Mouse (Mus musculus) frontal cortex, postnatal 14 days (tissue): ENCODE results near the gene Slc44a3.

Experiments used
- DNase-seq, 2 experiments: peaks; one replicate each; pipeline ENCODE4 v3.0.0; 2022; ENCODE audit warnings: low spot score in 2 of 2

The Slc44a3 gene

DNA sequence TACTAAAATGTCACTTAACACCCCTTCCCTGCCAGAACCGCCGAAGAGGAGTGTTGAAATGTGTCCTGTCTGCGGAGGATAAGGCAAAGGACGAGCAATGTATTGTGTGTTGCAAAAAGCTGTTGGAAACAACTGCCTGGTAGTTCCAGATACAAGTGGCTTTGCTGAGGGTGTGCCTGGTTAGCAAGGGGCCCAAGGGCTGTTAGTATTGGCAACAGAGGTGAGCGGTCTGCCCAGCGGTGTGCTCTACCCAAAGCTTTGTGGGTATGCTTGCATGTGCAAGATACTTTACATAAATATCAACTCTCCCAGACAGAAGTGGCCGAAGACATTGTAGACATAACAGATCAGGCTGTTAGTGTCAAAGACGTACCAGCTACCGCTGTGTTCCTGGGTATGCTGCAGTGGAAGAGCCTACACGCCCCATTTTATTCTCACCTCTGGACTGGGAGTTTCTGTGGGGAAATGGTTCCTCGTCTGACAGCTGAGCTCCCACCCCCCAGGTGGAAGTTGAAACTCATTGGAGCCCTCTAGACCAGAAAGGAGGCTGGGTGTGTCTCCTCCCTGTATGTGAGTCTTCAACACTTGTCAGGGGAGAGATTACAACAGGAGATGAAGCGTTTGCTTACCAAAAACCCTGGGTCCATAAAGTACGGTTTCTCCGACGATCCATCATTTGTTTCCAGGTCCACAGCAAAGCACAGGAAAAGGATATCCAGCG is 71.6 kb downstream of the Slc44a3 start:
- DNase-seq, result no peak

DNA sequence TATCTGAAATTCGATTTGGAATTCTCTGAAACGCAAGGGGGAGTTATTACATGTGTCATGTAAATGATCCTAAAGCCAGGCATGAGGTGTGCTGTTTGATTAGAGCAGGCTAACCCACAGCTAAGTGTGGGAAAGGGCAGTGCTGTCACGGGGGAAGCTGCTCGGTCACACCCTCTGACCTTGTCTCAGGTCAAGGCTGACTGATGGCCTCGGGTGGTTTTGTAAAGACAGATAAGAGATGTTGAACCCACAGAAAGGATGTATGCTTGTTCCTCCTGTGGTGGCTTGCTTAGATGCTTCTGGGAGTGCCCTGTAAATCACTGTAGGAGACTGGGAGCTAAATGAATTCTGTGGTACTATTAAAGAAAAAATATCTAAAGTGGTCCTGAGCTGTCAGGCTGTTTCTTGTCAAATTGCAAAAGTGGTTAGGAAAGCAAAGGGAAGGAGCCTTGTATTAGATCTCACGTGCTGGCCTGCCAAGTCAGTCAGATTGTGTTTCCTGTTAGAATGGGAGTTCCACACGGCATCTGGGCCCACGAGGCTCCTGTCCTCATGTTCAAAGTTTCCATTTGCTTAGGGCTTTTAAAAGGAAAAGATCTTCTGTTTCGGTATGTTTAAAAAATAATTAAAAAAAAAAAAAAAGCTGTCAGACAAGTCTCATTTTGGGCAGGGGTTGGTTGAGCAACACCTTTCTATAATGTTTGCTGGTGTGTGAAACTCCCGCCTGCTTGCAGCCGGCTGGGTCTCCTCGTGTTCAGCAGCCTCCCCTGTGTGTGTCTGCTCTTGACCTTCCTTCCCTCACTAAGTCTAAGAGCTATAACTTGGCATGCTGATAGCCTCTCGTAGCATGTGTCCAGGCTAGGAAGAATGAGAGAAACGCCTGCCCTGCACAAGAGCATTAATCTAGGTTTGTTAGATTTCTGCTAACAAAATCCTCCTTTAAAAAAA is 73.4 kb downstream of the Slc44a3 start:
- no peak for DNase-seq

DNA sequence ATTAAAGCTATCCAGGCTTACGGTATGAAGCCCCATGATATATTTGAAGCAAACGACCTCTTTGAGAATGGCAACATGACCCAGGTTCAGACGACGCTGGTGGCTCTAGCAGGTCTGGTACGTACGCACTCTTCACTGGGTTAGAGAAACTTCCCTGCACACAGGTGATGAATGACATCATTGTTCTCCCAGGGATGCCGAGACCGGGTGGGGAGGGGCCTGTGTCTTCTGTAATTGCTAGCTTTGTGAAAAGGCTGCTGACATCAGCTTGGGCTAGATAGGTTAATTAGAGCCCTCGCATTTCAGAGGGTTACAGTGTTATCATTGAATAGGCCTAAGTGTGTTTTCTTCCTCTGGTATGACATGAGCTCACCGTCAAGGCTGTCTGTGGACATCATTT is 80.8 kb downstream of the Slc44a3 start:
- DNase-seq, result no peak

DNA sequence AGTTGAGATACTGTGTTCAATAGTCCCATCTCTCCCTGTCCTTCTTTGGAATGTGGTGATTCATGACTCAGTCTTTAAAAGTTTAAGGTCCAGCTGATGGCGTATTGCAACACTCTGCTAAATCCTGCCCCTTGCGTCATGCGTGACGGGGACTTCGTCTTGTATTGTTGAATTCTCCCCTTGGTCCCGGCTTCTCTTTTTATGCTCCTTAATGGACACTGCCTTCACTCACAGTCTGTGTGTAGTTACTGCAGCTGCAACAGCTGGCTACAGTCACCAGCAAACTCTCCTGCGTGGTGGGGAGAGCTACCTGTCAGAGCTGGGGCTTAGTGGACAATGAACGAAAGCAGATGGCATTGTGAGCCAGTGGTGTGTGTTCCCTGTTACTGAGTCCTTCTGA is 82.7 kb downstream of the Slc44a3 start:
- DNase-seq, result no peak

DNA sequence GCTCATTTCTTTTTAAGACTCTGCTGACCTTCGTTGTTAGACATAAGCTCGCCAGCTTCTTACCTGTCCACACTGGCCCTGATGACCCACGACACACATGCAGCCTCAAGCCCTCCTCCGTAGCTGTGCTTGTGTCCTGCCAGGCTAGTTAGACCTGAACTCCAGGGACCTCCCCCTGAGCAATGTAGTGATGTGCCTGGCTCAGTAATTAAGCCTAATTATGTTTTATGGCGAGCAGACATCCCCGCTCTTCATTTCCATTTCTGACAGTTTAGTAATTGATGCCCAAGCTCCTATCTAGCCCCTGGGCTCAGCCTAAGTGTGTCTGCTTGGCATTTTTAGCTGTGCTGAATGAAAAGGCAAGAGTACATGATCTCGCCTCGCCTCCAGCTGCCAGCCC is 83.6 kb downstream of the Slc44a3 start:
- DNase-seq, result no peak

DNA sequence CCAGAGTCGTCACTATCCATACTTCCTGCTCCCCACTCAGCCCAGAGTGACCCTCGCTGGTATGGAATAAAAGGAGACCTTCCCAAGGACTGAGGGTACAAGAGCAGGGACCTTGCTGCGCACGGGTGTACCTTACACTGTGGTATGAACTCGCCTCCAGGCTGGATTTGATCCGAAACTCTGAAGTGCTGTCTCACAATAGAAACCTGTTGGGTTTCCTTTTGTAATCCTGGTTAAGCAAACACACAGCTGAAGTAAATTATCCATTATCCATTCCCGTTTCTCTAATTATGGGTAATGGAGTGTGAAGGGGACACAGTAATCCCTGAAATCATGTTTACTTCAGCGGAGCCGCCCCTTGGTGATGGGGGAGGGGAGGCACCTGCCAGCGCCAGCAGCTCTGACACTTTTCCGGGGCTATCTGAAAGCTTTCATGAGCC is 84.2 kb downstream of the Slc44a3 start:
- DNase-seq, result no peak

DNA sequence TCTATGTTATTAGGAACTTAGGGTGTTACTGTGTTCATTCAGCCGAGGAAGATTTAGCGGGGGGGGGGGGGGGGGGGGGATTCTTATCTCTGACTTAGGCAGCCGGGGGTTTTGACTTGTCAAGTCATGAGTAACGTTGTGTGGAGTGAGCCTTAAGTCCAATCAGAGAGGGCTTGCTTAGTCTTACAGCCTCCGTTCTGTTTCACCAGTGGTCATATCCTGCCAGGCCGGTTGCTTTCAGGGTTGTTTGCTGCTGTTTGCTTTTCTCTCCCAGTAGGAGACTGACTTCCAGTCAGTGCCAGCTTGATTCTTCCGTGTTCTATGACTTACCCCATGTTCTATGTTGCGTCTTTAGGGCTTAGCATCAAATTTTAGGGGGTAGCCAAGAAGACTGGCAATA is 85.8 kb downstream of the Slc44a3 start:
- no peak for DNase-seq

DNA sequence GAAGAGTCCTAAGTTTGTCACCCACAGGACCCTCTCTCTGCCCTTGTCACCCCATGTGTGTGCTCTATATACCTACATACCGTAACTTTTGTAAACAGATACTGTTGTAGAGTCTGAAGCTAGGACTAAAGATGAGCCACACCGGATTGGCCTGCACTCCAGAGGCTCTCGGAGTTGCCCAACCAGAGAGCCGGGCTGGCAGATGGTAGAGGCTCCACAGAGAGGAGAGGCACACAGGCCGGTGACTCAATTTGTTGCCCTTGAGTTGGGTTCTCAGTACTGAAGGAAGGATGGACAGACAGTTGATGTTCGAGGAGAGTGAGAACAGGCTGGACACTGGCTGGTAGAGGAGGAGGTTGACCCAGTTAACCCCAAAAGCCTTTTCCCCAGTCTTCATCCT is 87.8 kb downstream of the Slc44a3 start:
- no peak for DNase-seq

DNA sequence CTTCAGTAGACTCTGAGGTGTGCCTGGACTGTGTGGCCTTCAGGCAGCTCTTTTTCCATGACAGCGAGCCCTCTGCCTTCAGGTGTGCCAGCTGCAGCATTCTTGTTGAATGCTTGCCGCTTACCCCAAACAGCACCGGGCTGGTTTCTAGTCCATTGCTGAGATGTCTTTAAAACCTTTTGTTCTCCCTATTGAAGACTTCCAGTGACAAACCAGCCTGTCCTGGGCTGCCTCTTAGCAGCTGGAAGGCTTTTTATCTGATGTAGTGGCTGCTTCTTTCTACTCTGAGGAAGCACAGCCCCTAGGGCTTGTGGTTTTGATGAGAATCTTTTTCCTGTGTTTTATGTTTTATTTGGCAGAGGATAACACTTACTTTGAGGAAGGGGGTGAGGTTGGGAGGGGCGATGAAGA is 88.3 kb downstream of the Slc44a3 start:
- DNase-seq, result no peak

DNA sequence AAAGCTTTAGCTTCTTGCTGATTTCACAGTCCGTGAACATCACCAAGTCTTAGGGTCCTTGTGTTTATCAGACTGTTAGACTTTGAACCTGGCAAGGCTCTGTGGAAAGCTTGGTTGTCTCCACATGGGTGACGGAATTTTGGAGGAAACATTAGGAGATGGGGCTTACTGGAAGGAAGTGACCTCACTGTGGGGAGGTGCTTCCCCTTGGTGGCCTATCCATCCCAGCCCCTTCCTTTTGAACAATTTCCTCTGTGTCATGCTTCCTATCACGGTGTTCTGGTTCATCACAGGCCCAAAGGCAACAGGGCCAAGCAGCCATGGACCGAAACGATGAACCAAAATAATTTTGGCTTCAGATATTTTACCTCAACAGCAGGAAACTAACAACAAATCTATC is 89.9 kb downstream of the Slc44a3 start:
- DNase-seq, result no peak

DNA sequence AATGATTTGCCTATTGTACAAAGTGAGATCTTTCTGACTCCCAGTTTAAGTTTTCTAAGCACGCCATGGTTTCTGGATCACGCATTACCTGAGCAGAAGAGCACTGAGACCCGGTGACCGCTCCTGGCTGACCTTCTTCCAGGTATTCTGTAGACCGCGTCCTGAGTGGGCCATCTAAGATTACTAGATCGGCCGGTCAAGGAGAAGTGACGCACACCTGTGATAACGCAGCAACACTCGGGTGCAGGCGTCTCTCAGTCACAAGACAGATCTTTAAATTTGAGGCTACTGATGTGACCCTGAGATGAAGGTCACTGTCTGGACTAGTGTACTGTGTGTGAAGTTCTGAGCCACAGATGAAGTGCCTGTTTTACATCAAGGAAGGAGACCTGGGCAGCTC is 90.7 kb downstream of the Slc44a3 start:
- DNase-seq, result no peak

DNA sequence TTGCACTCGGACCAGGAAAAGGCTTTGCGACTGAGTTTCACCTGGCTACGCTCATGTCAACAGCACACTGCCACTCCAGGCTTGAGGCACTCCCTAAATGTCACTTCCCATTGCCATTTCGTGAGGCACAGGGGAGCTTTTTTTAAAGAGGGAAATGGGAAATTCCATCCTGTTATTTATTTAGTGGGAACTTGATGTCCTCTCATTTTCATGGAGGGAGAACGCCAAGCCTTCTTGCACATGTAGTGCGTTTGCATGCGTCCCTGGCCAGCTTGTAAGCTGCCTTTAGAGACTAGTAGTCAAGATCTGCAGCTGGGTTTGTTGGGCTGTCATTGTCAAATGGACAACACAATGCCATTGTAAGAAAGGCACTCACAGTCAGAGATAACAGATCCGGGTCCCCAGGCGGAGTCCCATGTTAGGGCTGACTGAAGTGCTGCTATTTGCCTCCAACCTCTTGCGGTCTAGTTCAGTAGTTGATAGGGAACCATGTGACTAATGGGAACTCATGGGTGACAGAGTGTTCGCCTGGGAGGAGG is 92.5 kb downstream of the Slc44a3 start:
- no peak for DNase-seq

DNA sequence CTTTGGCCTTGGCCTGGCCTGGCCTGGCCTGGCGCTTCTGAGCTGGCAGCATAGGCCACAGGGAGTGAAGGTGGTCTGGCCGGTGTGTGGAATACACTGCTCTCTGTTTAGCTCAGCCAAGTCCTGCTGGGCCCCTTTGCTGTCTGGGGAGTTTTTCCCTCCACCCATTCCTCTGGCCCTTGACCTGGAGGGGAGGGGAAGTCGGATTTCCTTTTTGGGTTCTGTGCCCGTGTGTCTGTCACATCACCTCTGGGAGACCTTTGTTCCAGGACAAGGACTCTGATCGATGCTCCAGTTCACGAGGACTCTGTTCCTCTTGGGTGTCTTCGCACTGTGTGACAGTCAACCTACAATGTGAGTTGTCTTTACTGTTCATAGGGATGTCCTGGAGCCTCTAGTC is 94.2 kb downstream of the Slc44a3 start:
- DNase-seq, result no peak

DNA sequence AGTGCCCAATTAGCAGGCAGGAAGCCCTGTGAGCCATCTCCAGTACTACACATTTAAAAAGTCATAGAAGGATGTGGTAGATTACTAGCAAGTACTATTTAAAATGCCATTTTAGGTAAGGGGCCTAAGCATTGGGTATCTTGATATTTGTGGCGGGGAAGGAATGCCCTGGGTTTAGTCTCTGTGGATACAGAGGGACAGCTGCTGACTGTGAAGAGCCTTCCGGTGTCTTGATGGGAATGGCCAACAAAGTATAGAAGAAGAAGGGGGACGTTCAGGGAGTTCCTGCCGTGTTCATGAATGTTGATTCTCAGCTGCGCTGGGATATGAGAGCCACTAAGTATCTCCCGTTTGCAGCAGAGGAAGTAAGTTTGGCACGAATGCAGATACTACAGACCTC is 95.1 kb downstream of the Slc44a3 start:
- no peak for DNase-seq

DNA sequence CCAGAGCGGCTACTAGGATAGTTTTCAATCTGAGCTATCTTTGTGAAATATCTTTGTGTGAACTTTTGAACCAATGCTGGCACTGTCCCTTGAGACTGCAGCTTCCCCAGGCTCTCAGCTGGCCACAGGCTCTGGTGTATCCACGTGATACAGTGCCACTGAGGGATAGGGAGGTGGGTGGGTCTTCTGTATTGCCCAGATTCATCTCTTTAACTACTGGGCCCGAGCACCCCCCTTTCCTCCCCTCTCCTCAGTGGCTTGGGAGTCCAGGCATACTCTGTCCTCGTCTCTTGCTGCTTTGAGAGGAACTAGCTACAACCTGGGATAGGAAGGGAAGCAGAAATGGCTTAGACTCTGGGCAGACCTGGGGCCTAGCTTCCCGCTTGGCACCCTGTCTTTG is 96.9 kb downstream of the Slc44a3 start:
- DNase-seq, result no peak

DNA sequence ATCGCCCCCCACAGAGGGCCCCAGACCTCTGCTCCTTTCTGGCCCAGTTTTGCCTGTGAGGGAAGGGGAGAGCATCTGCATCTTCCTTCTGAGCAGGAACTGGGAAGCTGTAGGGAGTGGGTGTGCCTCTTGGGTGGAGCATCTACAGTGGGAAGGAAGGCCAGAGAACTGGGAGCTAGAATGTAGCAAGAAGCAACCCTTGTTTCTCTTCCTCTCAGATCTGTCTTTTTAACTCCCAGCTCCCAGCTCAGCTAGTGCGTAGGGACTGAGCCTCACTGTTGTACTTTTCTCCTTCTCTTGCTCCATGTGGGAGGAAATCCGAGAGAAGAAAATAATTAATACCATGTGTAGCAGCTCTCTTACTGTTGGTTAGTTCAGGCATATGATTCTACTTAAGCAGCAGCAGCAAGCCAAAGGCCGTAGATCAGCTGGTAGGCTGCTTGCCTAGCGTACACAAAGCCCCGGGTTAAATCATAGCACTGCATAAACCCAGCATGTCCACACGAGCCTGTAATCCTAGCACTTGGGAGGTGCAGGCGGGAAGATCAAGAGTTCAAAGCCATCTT is 98.2 kb downstream of the Slc44a3 start:
- DNase-seq, result no peak

DNA sequence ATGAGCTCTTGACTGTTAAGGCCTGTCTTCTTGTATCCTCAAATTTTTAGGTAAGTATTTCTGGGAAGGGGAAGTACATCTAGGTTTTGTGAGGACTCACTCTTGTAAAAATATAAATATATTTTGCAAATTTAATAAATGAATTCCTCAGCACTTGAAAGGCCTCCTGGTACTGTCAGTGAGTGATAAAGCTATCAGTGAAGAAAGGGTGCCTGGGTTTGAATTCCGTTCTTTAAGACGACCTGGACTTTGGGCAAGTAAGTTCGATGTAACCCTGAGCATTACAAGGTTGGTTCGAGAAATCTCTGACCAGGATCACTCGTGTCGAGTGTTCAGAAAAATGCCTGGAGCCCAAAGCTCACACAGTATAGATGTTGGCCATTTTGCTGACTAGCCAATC is 98.8 kb downstream of the Slc44a3 start:
- DNase-seq, result no peak

DNA sequence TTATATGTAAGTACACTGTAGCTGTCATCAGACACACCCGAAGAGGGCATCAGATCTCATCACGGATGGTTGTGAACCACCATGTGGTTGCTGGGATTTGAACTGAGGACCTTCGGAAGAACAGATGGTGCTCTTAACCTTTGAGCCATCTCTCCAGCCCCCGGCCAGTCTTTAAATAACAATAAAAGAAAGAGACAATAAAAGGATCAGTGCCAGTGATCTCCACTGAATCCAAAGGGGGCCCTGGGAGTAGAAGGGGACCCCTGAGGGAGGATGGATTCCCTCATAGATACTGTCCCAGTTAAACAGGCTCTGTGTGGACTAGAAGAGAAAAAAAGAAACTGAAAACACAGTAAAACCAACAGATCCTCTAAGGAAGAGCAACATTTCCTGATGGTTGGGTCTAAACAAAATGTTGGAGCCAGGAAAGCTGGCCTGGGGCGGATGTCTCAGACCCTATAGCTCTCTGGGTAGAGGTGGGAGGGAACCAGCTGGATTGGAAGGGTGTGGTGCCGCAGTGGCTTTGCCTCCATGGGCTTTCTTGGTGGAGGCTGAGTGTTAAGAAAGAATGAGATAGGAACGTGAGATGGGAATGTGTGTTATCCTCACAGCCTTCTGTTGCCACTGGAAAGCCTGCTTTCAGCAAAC is 101.8 kb downstream of the Slc44a3 start:
- no peak for DNase-seq

DNA sequence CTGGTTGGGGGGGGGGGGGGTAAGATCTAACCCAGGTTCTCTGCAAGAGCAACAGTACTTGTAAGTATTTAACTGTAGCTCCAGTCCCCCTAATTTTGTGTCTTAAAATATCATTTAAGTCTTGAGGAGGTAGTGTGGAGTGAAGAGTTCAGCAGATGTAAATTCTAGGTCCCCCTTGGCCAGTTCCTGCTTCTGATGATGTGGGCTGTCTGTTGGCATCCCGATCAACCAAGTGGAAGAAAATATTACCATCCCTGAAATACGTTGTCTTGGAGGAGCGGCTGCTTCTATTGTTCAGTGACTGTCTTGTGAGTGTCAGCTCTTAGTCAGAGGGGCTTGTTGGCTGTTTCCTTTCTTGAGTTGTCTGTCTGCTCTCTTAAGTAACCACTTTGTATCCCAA is 102.7 kb downstream of the Slc44a3 start:
- no peak for DNase-seq

DNA sequence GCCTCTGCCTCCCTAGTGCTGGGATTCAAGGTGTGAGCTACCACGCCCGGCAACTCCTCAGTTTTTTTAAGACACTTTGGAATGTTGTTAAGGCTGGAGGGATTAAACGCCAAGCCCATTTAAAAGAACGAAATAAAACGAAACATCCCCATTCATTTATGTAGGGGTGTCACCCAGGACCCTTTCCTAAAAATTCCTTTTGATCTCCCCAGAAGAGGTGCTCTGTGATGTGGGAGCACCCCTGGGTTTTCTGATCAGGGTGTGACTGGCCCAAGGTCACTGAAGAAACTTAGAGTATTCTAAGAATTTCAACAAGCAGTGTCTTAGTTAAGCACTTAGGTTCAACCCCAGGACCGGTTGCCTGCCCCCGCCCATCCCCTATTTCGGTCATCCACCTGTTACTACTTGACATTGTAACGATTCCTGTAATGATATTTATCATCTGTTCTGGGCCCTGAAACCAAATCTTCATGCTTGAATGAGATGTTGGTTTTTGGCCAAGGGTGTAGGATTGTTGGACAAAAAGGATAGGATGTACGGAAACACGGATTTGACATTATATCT is 103.4 kb downstream of the Slc44a3 start:
- no peak for DNase-seq

DNA sequence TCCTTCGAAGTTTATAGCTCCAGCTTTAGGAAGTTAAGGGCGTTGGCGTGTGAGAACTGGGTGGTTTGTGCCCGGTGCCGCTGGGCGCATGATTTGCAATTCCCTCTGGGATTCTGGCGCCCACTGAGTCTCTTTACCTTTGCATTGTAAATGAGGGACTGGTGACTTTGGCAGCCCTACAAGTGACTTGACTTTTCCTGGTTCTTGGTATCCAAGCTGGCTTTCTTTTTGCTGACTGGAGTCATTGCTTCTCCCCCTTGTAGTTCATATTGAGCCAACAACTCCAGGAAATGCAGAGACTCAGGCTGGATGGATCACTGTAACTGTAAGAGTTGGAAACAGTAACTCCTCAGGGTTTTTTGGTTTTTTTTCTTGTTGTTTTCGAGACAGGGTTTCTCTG is 104.0 kb downstream of the Slc44a3 start:
- DNase-seq, result no peak

DNA sequence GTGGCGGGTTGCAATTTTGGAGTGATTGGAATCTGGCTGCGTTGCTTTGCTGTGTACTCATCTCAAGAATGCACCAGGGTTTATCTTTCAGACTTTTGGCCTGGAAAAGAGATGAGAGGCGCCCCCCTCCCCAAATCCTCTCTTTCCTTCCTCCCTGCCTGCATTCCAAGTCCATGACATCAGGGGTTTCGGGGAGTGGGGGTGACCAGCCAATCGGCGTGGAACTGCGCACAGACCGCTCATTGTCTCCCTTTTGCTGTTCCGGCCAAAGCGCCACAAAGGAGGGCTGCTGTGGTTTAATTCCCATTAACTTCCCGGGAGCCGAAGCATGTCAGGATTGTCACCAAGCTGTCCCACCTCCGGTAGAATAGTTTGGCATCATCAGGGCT is 104.7 kb downstream of the Slc44a3 start:
- DNase-seq, result peak; percentile 27 to 38
